Mouse (Mus musculus): ENCODE results near the gene Arhgdia. TPM values are rescaled to one million over a fixed set of nuclear protein-coding genes. Genes with fewer than 3 reads are reported as not detected.
A peak's percentile ranks its signal among the peaks of the same experiment; 100 is the strongest.

The Arhgdia gene
- 100 to 1,000 TPM; 147 to 150 TPM for total RNA-seq (2021)

DNA sequence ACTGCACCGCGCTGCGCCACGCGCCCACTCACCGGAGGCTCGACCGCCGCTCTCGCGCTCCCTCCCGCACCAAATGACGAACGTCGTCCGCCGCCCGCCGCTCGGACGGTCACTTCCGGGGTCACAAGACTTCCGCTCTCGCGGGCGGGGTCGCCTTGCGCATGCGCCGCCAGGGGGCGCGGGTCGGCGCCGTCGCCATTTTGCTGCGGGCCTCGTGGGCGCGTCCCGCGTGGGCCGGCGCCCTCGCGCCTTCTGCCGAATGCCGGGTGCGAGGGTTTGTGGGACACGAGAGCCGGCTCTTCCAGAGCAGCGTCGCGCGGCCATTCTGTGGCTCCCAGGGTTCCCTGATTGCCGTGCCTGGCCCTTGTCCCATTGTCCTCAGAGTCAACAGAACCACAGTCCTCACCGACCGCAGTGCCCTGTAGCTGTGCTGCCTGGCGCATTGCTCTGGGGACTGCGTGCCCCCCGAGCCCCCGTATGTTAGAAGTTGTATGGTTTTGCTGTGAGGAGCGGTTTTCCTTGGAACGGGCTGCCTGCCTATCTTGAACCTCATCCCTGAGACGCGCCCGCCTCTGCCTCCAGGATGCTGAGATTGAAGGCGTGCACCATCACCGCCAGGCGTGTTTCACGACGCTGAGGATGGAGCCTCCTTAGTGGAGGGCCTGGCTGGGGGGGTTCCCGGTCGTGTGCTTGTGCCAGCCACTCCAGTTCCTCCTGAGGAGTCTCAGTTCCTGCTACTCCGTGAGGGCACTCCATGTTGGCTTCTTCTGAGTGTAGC, at the start of gene Arhgdia:
TSS of gene Arhgdia (minus strand) at position 135 of the 778 bp plus-strand sequence.
- intact Hi-C loops (cut with DNase I): loop anchor here (1.0 to 5.0 kb wide), 3 partner anchors 8 to 131 kb away; partner anchors contain the start of genes Alyref, Anapc11, Cenpx and Lrrc45
- peak; percentile 90 to 93 for DNase-seq

- peak in 1 of 2 experiments; percentile 63 for DNase-seq
- intact Hi-C loops (cut with DNase I): no loop called here
Observed at GRCm38 (mm10) chr11:120630401-120630871, 49.0 kb upstream of the Arhgdia start.

DNA sequence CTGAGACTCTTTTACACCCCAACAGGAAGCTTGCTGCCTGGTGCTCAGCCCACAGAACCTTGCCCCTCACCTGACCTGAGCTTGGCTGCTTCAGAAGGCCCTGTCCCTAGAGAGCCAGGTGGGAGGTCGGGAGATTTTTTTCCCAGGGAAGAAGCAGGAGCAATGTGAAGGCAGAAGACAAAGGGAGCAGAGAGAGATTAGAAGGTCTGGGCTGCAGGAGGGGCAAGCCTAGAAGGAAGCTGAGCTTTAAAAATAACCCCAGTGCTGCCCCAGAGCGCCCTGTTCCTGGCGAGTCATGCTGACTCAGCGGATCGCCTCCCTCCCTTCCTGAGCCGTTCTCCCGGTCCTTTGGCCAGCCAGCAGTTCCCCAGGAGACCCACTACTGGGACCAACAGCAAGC, 48.5 kb upstream of the Arhgdia start:
- intact Hi-C loops (cut with DNase I): loop anchor here (5.0 kb wide), 1 partner anchor 42 kb away; the partner anchor contains the start of gene Aspscr1
- DNase-seq: peak; percentile 63 to 66

DNA sequence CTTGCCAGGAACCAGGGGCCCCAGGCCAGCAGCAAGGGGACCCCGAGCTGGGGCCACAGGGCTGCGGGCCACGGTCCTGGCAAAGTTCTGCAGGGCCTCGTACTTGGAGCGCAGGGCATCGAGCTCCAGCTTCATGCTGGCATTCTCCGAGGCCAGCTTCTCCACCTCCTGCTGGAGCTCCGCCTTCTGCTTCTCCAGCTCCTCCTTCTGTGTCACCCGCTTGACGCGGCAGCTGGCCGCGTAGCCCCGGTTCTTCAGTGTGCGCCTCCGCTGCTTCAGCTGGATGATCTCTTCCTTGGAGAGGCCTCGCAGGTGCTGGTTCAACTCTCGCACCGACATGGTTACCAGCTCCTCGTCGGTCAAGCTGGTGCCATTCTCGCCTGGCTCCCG, 47.9 kb upstream of the Arhgdia start:
- DNase-seq: no peak

DNA sequence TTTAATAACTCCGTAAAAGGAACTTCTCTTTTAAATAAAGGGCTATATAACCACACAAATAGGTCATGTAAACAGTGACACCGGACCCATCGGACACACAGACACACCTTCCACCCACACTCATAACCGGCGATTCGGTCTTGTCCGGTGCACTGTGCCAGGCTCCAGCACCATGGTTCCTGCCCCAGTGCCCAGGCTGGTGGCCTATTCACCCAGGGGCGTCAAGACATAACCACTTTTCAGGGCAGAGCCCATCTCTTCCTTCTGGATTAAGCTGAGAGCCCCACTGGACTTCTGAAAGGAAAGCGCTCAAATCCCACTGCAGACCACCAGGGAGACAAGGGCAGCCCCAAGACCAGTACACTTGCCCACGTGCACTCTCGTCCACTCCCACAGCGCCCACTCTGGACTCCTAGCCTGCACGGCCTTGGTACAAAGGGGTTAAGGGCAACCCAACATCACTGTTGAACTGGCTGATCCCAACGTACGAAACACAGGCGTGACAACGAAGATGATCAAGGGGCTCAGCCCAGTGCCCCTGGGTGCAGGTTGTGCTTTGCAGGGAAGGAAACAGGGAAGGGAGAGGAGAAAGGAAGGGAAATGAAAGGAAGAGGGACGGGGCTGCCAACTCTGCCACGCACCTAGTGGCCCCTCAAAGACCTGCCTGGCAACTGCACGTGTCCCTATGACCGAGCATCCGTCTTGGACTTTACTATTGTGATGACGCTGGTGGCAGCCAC, 47.3 kb upstream of the Arhgdia start:
- no peak for DNase-seq
- intact Hi-C loops (cut with DNase I): loop anchor here (5.0 kb wide), 1 partner anchor 44 kb away; the partner anchor contains the start of gene Aspscr1

More for the DNA sequence above, 47.9 kb upstream of the Arhgdia start:
- intact Hi-C loops (cut with DNase I): loop anchor here (5.0 kb wide), 1 partner anchor 43 kb away; the partner anchor contains the start of gene Aspscr1

- no peak for DNase-seq
- intact Hi-C loops (cut with DNase I): loop anchor here (5.0 kb wide), 1 partner anchor 45 kb away; the partner anchor contains the start of gene Aspscr1
Observed at GRCm38 (mm10) chr11:120627468-120628300, 46.3 kb upstream of the Arhgdia start.

GRCm38 (mm10) chr11:120626785-120627467, 45.5 kb upstream of the Arhgdia start:
- intact Hi-C loops (cut with DNase I): loop anchor here (5.0 kb wide), 1 partner anchor 45 kb away; the partner anchor contains the start of gene Aspscr1

GRCm38 (mm10) chr11:120625152-120625775, 43.8 kb upstream of the Arhgdia start, which contains the start of gene Sirt7:
Gene Sirt7, minus strand, starts transcription at chr11:120625240.
- DNase-seq: no peak

More at GRCm38 (mm10) chr11:120626785-120627467, 45.5 kb upstream of the Arhgdia start:
- DNase-seq: no peak

GRCm38 (mm10) chr11:120624680-120625111, 43.3 kb upstream of the Arhgdia start:
- intact Hi-C loops (cut with DNase I): loop anchor here (1.0 to 5.0 kb wide), 2 partner anchors 48 to 88 kb away; partner anchors contain the start of gene Aspscr1
- DNase-seq: peak; percentile 83 to 88

More at GRCm38 (mm10) chr11:120625152-120625775, 43.8 kb upstream of the Arhgdia start, which contains the start of gene Sirt7:
- intact Hi-C loops (cut with DNase I): loop anchor here (5.0 kb wide), 1 partner anchor 47 kb away; the partner anchor contains the start of gene Aspscr1

DNA sequence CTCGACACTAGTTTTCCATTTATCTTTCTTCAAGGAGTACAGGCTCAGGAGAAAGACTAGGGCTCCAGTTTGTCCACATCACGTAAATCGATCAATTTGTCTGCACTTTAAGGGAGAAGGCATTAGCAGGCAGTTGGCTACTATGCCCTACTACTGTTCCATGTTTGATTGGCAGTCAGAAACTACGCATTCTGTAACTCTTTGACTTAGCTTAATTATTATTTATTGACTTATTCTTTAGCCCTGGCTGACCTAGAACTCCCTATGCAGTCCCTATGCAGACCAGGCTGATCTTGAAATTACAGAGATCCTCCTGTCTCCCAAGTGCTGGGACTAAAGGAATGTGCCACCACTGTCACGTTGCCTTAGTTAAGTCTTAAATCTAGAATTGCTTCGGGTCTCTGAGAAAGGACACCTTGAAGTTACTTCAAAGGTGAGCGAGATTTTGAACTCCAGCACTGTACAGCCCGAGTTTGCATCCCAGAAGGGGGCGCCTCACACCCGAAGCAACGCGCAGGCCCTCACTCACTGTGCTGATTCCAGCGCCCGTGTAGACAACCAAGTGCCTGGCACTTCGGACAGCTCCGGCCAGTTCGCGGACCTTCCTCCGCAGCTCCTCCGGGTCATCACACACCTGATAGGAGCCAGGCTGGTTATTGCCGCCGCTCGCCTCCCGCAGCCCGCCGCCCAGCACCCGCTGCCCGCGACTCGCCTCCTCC, 42.7 kb upstream of the Arhgdia start:
- peak; percentile 64 to 69 for DNase-seq
- intact Hi-C loops (cut with DNase I): loop anchor here (1.0 kb wide), 1 partner anchor 88 kb away; no protein-coding TSS in a partner anchor

GRCm38 (mm10) chr11:120622805-120623204, 41.4 kb upstream of the Arhgdia start:
- intact Hi-C loops (cut with DNase I): no loop called here
- no peak for DNase-seq

- no peak for DNase-seq
- intact Hi-C loops (cut with DNase I): no loop called here
Observed at GRCm38 (mm10) chr11:120620195-120620594, 38.8 kb upstream of the Arhgdia start.

DNA sequence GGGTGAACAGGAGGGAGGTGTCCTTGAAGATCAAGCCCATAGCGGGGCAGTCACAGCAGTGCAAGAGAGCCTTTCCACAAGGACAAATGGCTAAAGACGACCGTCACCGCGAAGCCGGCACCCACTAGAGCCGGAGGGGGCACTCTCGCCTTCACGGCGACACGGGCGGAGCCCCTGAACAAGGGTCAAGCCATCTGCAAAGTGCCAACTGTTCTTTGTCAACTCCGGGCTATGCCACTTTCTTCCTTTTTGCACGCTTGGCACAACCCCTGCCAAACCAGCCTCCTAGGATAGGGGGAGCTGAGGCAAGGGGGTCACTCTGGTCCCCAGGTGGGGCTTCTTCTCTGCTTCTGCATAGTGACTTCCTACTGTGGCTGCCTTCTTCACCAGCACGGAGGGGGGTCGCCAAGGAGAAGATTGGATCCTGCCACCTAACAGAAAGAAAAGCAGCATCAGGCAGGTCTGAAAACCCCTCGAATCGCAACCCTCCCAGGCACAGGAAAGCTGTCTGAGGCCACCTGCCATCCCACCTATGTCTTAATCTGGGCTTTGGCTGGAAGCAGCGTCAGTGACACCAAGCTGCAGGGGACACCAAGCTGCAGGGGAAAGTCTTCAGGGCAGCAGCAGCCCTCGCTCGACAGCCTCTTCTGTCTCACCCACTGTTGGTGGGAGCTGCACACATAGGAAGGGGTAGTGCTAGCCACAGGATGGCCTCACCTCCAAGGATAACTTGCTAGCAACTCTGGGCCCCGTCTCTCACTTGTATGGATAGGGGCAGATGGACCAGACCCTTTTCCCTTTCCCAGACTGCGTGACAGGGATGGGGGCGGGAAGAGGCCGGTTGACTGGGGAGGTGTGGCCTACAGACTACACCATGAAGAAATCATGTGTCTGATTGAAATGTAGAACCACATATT, 37.5 kb upstream of the Arhgdia start:
- intact Hi-C loops (cut with DNase I): no loop called here
- DNase-seq: no peak

GRCm38 (mm10) chr11:120617519-120618112, 36.2 kb upstream of the Arhgdia start, which contains the start of gene Pcyt2:
Gene Pcyt2, minus strand, starts transcription at chr11:120617936.
- intact Hi-C loops (cut with DNase I): no loop called here
- DNase-seq: peak; percentile 84 to 86

- DNase-seq: no peak
- intact Hi-C loops (cut with DNase I): no loop called here
Observed at GRCm38 (mm10) chr11:120616617-120617294, 35.3 kb upstream of the Arhgdia start.
